Mouse (Mus musculus) B cell, adult 2 months (primary cell): Measurements from ENCODE around the gene Ypel2.

ENCODE experiments used
- DNase-seq, 2 experiments: peaks; one replicate each; pipeline ENCODE4 v3.0.0; 2022

The Ypel2 gene

GRCm38 (mm10) chr11:86892996-86893670 is 100.4 kb downstream of the Ypel2 start:
- DNase-seq = peak; percentile 19 to 23
